Mouse (Mus musculus) MN1 (cell line): ENCODE data around the gene Dbt.
"Not testable (repeated sequence)": the region's sequence is repeated elsewhere in the genome, so short reads cannot be mapped to it uniquely, and the experiment has no call there.

Experiments
- DNase-seq: peaks from one replicate; pipeline ENCODE4 v3.0.0-alpha.2; 2016; ENCODE audit warnings: low spot score

The Dbt gene

GRCm38 (mm10) chr3:116542070-116542469 is 29.2 kb downstream of the Dbt start:
- no peak for DNase-seq

- DNase-seq, result no peak
Measured at GRCm38 (mm10) chr3:116542532-116542931, 29.7 kb downstream of the Dbt start.

- DNase-seq, result no peak
Measured at GRCm38 (mm10) chr3:116547430-116547829, 34.6 kb downstream of the Dbt start.

- DNase-seq, result no peak
Measured at GRCm38 (mm10) chr3:116551362-116551761, 38.5 kb downstream of the Dbt start.

GRCm38 (mm10) chr3:116561315-116561714 is 48.4 kb downstream of the Dbt start:
- DNase-seq, result not testable (repeated sequence)

- no peak for DNase-seq
Measured at GRCm38 (mm10) chr3:116562408-116563094, 49.7 kb downstream of the Dbt start, which contains the start of gene Lrrc39. Gene Lrrc39, plus strand, starts transcription at chr3:116562973.

- DNase-seq, result no peak
Measured at GRCm38 (mm10) chr3:116563095-116563492, 50.2 kb downstream of the Dbt start.

GRCm38 (mm10) chr3:116570628-116571027 is 57.8 kb downstream of the Dbt start:
- no peak for DNase-seq

GRCm38 (mm10) chr3:116577286-116577685 is 64.4 kb downstream of the Dbt start:
- no peak for DNase-seq

- no peak for DNase-seq
Measured at GRCm38 (mm10) chr3:116582201-116582600, 69.3 kb downstream of the Dbt start.

GRCm38 (mm10) chr3:116594076-116594727 is 81.3 kb downstream of the Dbt start:
- DNase-seq, result peak; percentile 36

- DNase-seq, result peak; percentile 95
Measured at GRCm38 (mm10) chr3:116594728-116595602, 82.1 kb downstream of the Dbt start, which contains the start of gene Sass6. Gene Sass6, plus strand, starts transcription at chr3:116594982.

GRCm38 (mm10) chr3:116595603-116595991 is 82.7 kb downstream of the Dbt start:
- no peak for DNase-seq
